Mouse (Mus musculus) heart, postnatal 0 days (tissue): ENCODE data around the gene Epha4.

ENCODE experiments used
- CTCF ChIP-seq: IDR thresholded peaks from 2 replicates; pipeline ENCODE4 v1.5.1; 2016; ENCODE audit warnings: antibody characterized with exemption, control low read depth, low read depth
- EP300 ChIP-seq: IDR thresholded peaks from 2 replicates; pipeline ENCODE4 v1.6.1; 2016; ENCODE audit warnings: antibody characterized with exemption, low read depth

DNA sequence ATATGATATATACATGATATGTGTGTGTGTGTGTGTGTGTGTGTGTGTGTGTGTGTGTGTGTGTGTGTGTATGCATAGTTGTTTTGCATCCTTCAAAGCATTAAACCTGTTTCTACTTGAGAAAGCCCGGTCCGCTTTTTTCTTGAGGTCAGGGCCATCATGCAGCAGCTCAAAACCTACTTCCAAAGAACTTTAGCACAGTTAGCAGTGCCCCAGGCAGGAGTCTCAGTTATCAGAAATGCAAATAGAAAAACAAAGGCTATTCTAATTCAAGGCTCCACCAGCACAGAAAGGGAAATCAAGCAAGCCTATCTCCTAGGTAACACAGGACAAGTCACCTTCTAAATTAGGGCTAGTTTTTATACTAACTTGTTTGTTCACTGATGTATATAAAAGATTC lies 42.3 kb downstream of the Epha4 start:
- TF ChIP-seq CTCF (no peak), EP300 (no peak)
